Mouse (Mus musculus) mouse embryonic stem cell (cell line): ENCODE measurements around the gene Apon.

Experiments
- in situ Hi-C, 2 experiments: fragments of 300-500 bp; cut with MboI; formaldehyde crosslinking; loops; 1 replicate in 1 of 2; 3 replicates in 1 of 2; pipeline ENCODE4 v1.14.3; 2019 to 2020; ENCODE audit warnings: low sequenced_read_pairs in 2 of 2, low pct_unique_long_range_greater_than_20kb in 1 of 2, mixed read lengths in 1 of 2; ENCODE audit not compliant: unreplicated experiment in 1 of 2

The Apon gene

DNA sequence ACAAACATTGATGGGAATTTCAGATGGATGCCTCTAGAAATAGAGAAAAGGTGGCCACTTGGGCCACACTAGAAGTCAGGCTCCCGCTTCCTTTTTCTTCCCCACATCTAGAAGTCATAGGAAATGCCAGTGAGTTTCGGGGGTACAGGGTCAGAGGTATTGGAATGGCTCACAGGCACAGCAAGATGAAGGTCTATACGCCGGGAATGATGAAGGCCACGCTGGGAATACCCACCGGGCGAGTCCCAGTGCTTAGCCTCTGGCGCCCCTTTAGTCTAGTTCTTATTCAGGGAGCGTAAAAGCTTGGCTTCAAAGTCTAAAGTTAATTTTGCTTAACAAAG, 48.9 kb downstream of the Apon start:
- in situ Hi-C loops = no loop called here

GRCm38 (mm10) chr10:128303126-128304021, 49.5 kb downstream of the Apon start, which contains the start of gene Pan2:
Gene Pan2 (plus strand): TSS chr10:128303335.
- in situ Hi-C loops = no loop called here
